In the genomic region with DNA sequence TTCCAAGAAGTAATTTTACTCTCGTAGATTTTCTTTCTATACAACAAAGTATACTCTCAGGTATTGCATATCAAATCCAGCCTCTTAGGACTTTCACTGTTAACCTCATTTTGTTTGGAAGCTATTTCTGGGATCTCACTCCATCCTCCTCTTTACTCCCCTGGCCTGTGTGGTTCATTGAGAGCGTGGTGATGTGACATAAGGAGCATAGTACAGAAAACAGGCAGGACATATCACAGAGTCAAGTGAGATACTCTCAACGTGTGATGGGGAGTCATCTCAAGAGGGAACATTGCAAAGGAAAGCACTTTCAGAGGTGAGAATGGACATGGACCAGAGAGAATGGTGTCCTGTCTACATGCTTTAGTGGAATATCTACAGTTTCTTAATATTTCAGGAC, we compare ENCODE assay signal across 14 mouse cellular contexts.
"Had no signal": no experiment of that assay in that cellular context is flagged by ENCODE, and none has a peak within 500 bp of the region (broad histone marks: within the 10 kb centered on the region; RNA-seq: fewer than 3 reads in every experiment).

No protein-coding gene starts in this region.

- ATAC-seq: lung, postnatal 0 days; midbrain, embryonic 15.5 days had no signal

- H3K9ac ChIP-seq: liver, embryonic 15.5 days; midbrain, embryonic 15.5 days; neural tube, embryonic 12.5 days; stomach, embryonic 15.5 days had no signal

- H3K4me3 ChIP-seq: left cerebral cortex, adult 2 months; limb, embryonic 10.5 days; liver, embryonic 15.5 days; midbrain, embryonic 15.5 days; neural tube, embryonic 12.5 days; stomach, embryonic 15.5 days had no signal

- H3K4me2 ChIP-seq: liver, embryonic 11.5 days; liver, embryonic 15.5 days; midbrain, embryonic 15.5 days; neural tube, embryonic 12.5 days; stomach, embryonic 15.5 days had no signal

- H3K27ac ChIP-seq: left cerebral cortex, adult 2 months; limb, embryonic 10.5 days; liver, embryonic 15.5 days; midbrain, embryonic 15.5 days; neural tube, embryonic 12.5 days; stomach, embryonic 15.5 days had no signal

- H3K27me3 ChIP-seq: liver, embryonic 15.5 days; midbrain, embryonic 15.5 days; neural tube, embryonic 12.5 days; stomach, embryonic 15.5 days had no signal

- DNase-seq: kidney, postnatal 25 days; lung, adult 2 months; lung, postnatal 36 days; right cerebral cortex, postnatal 14 days; thymus, adult 2 months; thymus, postnatal 25 days had no signal

- H3K4me1 ChIP-seq: limb, embryonic 10.5 days; liver, embryonic 15.5 days; midbrain, embryonic 15.5 days; neural tube, embryonic 12.5 days; stomach, embryonic 15.5 days had no signal

- H3K36me3 ChIP-seq: limb, embryonic 10.5 days; liver, embryonic 15.5 days; midbrain, embryonic 15.5 days; neural tube, embryonic 12.5 days; stomach, embryonic 15.5 days had no signal

- H3K9me3 ChIP-seq: limb, embryonic 10.5 days; liver, embryonic 15.5 days; midbrain, embryonic 15.5 days; neural tube, embryonic 12.5 days; stomach, embryonic 15.5 days had no signal
